Mouse (Mus musculus): Measurements from ENCODE around the gene Megf6. TPM values are rescaled to one million over a fixed set of nuclear protein-coding genes. Genes with fewer than 3 reads are reported as not detected.

The Megf6 gene
- polyA plus RNA-seq, 1 experiment from 2014 or later = 8.8 TPM

GRCm38 (mm10) chr4:154170021-154170420, 509 bp upstream of the Megf6 start:
- H3K4me1 ChIP-seq (ENCODE audit: control insufficient read depth, insufficient read depth, low read length) = peaks cover 21% of the 10 kb centered on the region
- H3K27me3 ChIP-seq (ENCODE audit: control insufficient read depth, insufficient read depth, low read length) = peaks cover 64% of the 10 kb centered on the region
- peak overlapping the region; percentile 96 for H3K4me2 ChIP-seq
- ATAC-seq (replicated peaks; ENCODE audit: insufficient number of reproducible peaks, low FRiP score, low TSS enrichment) = no peak
- H3K4me3 ChIP-seq (ENCODE audit: low read depth, low read length) = peak overlapping the region; percentile 54
- H3K36me3 ChIP-seq (ENCODE audit: control insufficient read depth, insufficient read depth, low read length) = no peaks in the 10 kb centered on the region
- H3K9me3 ChIP-seq (replicated peaks; ENCODE audit: control insufficient read depth, low read length) = no peaks in the 10 kb centered on the region
- H3K9ac ChIP-seq (ENCODE audit: low read depth, low read length) = no peak overlapping the region
- no peak overlapping the region for H3K27ac ChIP-seq (ENCODE audit: low read depth, low read length)
- 3% methylated on average over 15 of the region's 15 CpGs for WGBS (ENCODE audit: insufficient replicate concordance)

- H3K4me2 ChIP-seq = peak overlapping the region; percentile 96
- no peaks in the 10 kb centered on the region for H3K9me3 ChIP-seq (replicated peaks; ENCODE audit: control insufficient read depth, low read length)
- H3K27me3 ChIP-seq (ENCODE audit: control insufficient read depth, insufficient read depth, low read length) = peaks cover 65% of the 10 kb centered on the region
- peak overlapping the region; percentile 65 for H3K9ac ChIP-seq (ENCODE audit: low read depth, low read length)
- peaks cover 21% of the 10 kb centered on the region for H3K4me1 ChIP-seq (ENCODE audit: control insufficient read depth, insufficient read depth, low read length)
- no peak overlapping the region for H3K27ac ChIP-seq (ENCODE audit: low read depth, low read length)
- peak overlapping the region; percentile 54 for H3K4me3 ChIP-seq (ENCODE audit: low read depth, low read length)
- H3K36me3 ChIP-seq (ENCODE audit: control insufficient read depth, insufficient read depth, low read length) = no peaks in the 10 kb centered on the region
- 2% methylated on average over 37 of the region's 37 CpGs for WGBS (ENCODE audit: insufficient replicate concordance)
- ATAC-seq (replicated peaks; ENCODE audit: insufficient number of reproducible peaks, low FRiP score, low TSS enrichment) = 0 out of 2 replicates have a peak, but pooled peaks have one; percentile 19
These were observed 811 bp downstream of the Megf6 start for GRCm38 (mm10) chr4:154171151-154171930.

GRCm38 (mm10) chr4:154171931-154172604, 1.5 kb downstream of the Megf6 start:
- peak overlapping the region; percentile 54 for H3K4me3 ChIP-seq (ENCODE audit: low read depth, low read length)
- no peak for ATAC-seq (replicated peaks; ENCODE audit: insufficient number of reproducible peaks, low FRiP score, low TSS enrichment)
- 33% methylated on average over 13 of the region's 13 CpGs for WGBS (ENCODE audit: insufficient replicate concordance)
- H3K4me2 ChIP-seq = peak overlapping the region; percentile 96
- peaks cover 21% of the 10 kb centered on the region for H3K4me1 ChIP-seq (ENCODE audit: control insufficient read depth, insufficient read depth, low read length)
- H3K36me3 ChIP-seq (ENCODE audit: control insufficient read depth, insufficient read depth, low read length) = no peaks in the 10 kb centered on the region
- H3K9me3 ChIP-seq (replicated peaks; ENCODE audit: control insufficient read depth, low read length) = no peaks in the 10 kb centered on the region
- H3K9ac ChIP-seq (ENCODE audit: low read depth, low read length) = no peak overlapping the region
- H3K27me3 ChIP-seq (ENCODE audit: control insufficient read depth, insufficient read depth, low read length) = peaks cover 65% of the 10 kb centered on the region
- H3K27ac ChIP-seq (ENCODE audit: low read depth, low read length) = no peak overlapping the region

GRCm38 (mm10) chr4:154177257-154177656, 6.7 kb downstream of the Megf6 start:
- no peak overlapping the region for H3K4me2 ChIP-seq
- peaks cover under 1% of the 10 kb centered on the region; the same call in 1 of the 2 replicates for H3K4me1 ChIP-seq (ENCODE audit: control insufficient read depth, insufficient read depth, low read length)
- no peak overlapping the region for H3K4me3 ChIP-seq (ENCODE audit: low read depth, low read length)
- H3K36me3 ChIP-seq (ENCODE audit: control insufficient read depth, insufficient read depth, low read length) = no peaks in the 10 kb centered on the region
- 53% methylated on average over 8 of the region's 8 CpGs for WGBS (ENCODE audit: insufficient replicate concordance)
- no peaks in the 10 kb centered on the region for H3K9me3 ChIP-seq (replicated peaks; ENCODE audit: control insufficient read depth, low read length)
- no peak for ATAC-seq (replicated peaks; ENCODE audit: insufficient number of reproducible peaks, low FRiP score, low TSS enrichment)
- peaks cover 26% of the 10 kb centered on the region for H3K27me3 ChIP-seq (ENCODE audit: control insufficient read depth, insufficient read depth, low read length)
- H3K9ac ChIP-seq (ENCODE audit: low read depth, low read length) = no peak overlapping the region
- H3K27ac ChIP-seq (ENCODE audit: low read depth, low read length) = no peak overlapping the region

- Histone ChIP-seq H3K27me3 (ENCODE audit: control insufficient read depth, insufficient read depth, low read length) (no peaks in the 10 kb centered on the region), H3K4me2 (no peak overlapping the region), H3K27ac (ENCODE audit: low read depth, low read length) (no peak overlapping the region), H3K36me3 (ENCODE audit: control insufficient read depth, insufficient read depth, low read length) (no peaks in the 10 kb centered on the region), H3K4me3 (ENCODE audit: low read depth, low read length) (no peak overlapping the region), H3K9ac (ENCODE audit: low read depth, low read length) (no peak overlapping the region), H3K9me3 (replicated peaks; ENCODE audit: control insufficient read depth, low read length) (no peaks in the 10 kb centered on the region), H3K4me1 (ENCODE audit: control insufficient read depth, insufficient read depth, low read length) (no peaks in the 10 kb centered on the region; the same call in 1 of the 2 replicates)
- 74% methylated on average over 7 of the region's 7 CpGs for WGBS (ENCODE audit: insufficient replicate concordance)
- no peak for ATAC-seq (replicated peaks; ENCODE audit: insufficient number of reproducible peaks, low FRiP score, low TSS enrichment)
These were observed 10.5 kb downstream of the Megf6 start for GRCm38 (mm10) chr4:154181001-154181400.

- Histone ChIP-seq H3K4me2 (no peak overlapping the region), H3K27me3 (ENCODE audit: control insufficient read depth, insufficient read depth, low read length) (no peaks in the 10 kb centered on the region), H3K9ac (ENCODE audit: low read depth, low read length) (no peak overlapping the region), H3K36me3 (ENCODE audit: control insufficient read depth, insufficient read depth, low read length) (no peaks in the 10 kb centered on the region), H3K4me1 (ENCODE audit: control insufficient read depth, insufficient read depth, low read length) (no peaks in the 10 kb centered on the region; the same call in 1 of the 2 replicates), H3K9me3 (replicated peaks; ENCODE audit: control insufficient read depth, low read length) (no peaks in the 10 kb centered on the region), H3K4me3 (ENCODE audit: low read depth, low read length) (no peak overlapping the region), H3K27ac (ENCODE audit: low read depth, low read length) (no peak overlapping the region)
- 55% methylated on average over 5 of the region's 5 CpGs for WGBS (ENCODE audit: insufficient replicate concordance)
- no peak; the same call in 1 of the 2 replicates for ATAC-seq (replicated peaks; ENCODE audit: insufficient number of reproducible peaks, low FRiP score, low TSS enrichment)
These were observed 13.0 kb downstream of the Megf6 start for GRCm38 (mm10) chr4:154183566-154183965.

- no peaks in the 10 kb centered on the region for H3K9me3 ChIP-seq (replicated peaks; ENCODE audit: control insufficient read depth, low read length)
- no peak overlapping the region for H3K9ac ChIP-seq (ENCODE audit: low read depth, low read length)
- no peak for ATAC-seq (replicated peaks; ENCODE audit: insufficient number of reproducible peaks, low FRiP score, low TSS enrichment)
- no peaks in the 10 kb centered on the region for H3K27me3 ChIP-seq (ENCODE audit: control insufficient read depth, insufficient read depth, low read length)
- 56% methylated on average over 5 of the region's 5 CpGs for WGBS (ENCODE audit: insufficient replicate concordance)
- H3K4me1 ChIP-seq (ENCODE audit: control insufficient read depth, insufficient read depth, low read length) = no peaks in the 10 kb centered on the region; the same call in 1 of the 2 replicates
- no peaks in the 10 kb centered on the region for H3K36me3 ChIP-seq (ENCODE audit: control insufficient read depth, insufficient read depth, low read length)
- H3K4me2 ChIP-seq = no peak overlapping the region
- H3K27ac ChIP-seq (ENCODE audit: low read depth, low read length) = no peak overlapping the region
- no peak overlapping the region for H3K4me3 ChIP-seq (ENCODE audit: low read depth, low read length)
These were observed 14.5 kb downstream of the Megf6 start for GRCm38 (mm10) chr4:154185001-154185400.

GRCm38 (mm10) chr4:154186002-154186537, 15.5 kb downstream of the Megf6 start:
- Histone ChIP-seq H3K36me3 (ENCODE audit: control insufficient read depth, insufficient read depth, low read length) (no peaks in the 10 kb centered on the region), H3K9me3 (replicated peaks; ENCODE audit: control insufficient read depth, low read length) (no peaks in the 10 kb centered on the region), H3K27me3 (ENCODE audit: control insufficient read depth, insufficient read depth, low read length) (no peaks in the 10 kb centered on the region), H3K27ac (ENCODE audit: low read depth, low read length) (no peak overlapping the region; the same call in 1 of the 2 replicates), H3K4me2 (no peak overlapping the region), H3K4me3 (ENCODE audit: low read depth, low read length) (no peak overlapping the region), H3K9ac (ENCODE audit: low read depth, low read length) (no peak overlapping the region), H3K4me1 (ENCODE audit: control insufficient read depth, insufficient read depth, low read length) (no peaks in the 10 kb centered on the region; the same call in 1 of the 2 replicates)
- WGBS (ENCODE audit: insufficient replicate concordance) = 57% methylated on average over 11 of the region's 11 CpGs
- no peak for ATAC-seq (replicated peaks; ENCODE audit: insufficient number of reproducible peaks, low FRiP score, low TSS enrichment)

All from heart, embryonic 11.5 days (tissue).